Comparison of ENCODE assay signal across 7 mouse cellular contexts in genomic region chr2:22587469-22588169, GRCm38 (mm10). TPM values are rescaled to one million over a fixed set of nuclear protein-coding genes. Genes with fewer than 3 reads are reported as not detected.
DNase-seq lines count a peak whose midpoint lies in the region; ATAC-seq and TF ChIP-seq lines count a peak whose summit lies in the region.
"Not testable (repeated sequence)": the region's sequence is repeated elsewhere in the genome, so short reads cannot be mapped to it uniquely, and the experiment has no call there.

No protein-coding gene starts in this region.

- DNase-seq in forebrain, embryonic 11.5 days (ENCODE audit: low spot score); limb, embryonic 14.5 days (ENCODE audit: low spot score); lung, postnatal 0 days (ENCODE audit: low spot score); neural tube, embryonic 11.5 days (ENCODE audit: low spot score): not testable (repeated sequence)

- not testable (repeated sequence) for H3K4me2 ChIP-seq in forebrain, embryonic 11.5 days (ENCODE audit: low read depth, low read length, severe bottlenecking); heart, embryonic 14.5 days (ENCODE audit: low read length); limb, embryonic 14.5 days (replicated peaks; ENCODE audit: low read depth, low read length, severe bottlenecking); lung, postnatal 0 days (replicated peaks; ENCODE audit: low read depth, low read length); neural tube, embryonic 11.5 days (ENCODE audit: low read depth)

- not testable (repeated sequence) for TF ChIP-seq POLR2A in limb, embryonic 14.5 days (IDR thresholded peaks at IDR 0.05; ENCODE audit: borderline replicate concordance, extremely low read depth, insufficient read depth, insufficient read length)

- ATAC-seq in activated CD4-positive, CD25-positive, alpha-beta regulatory T cell, adult 4 months, result peak; percentile 57
- ATAC-seq in forebrain, embryonic 11.5 days (replicated peaks; ENCODE audit: low FRiP score), result peak; percentile 87
- ATAC-seq in heart, embryonic 14.5 days (ENCODE audit: insufficient number of reproducible peaks, insufficient read depth, low FRiP score, low read depth), result peak; percentile 82
- ATAC-seq in inflammation-experienced regulatory T-cells, adult 6 months, result peak; percentile 59
- peak; percentile 81 for ATAC-seq in limb, embryonic 14.5 days (ENCODE audit: low FRiP score, low read depth)
- peak; percentile 71 for ATAC-seq in lung, postnatal 0 days
- ATAC-seq in neural tube, embryonic 11.5 days (ENCODE audit: insufficient read depth, low FRiP score, low TSS enrichment), result peak; percentile 84

- not testable (repeated sequence) for H3K9ac ChIP-seq in forebrain, embryonic 11.5 days (ENCODE audit: low read length); heart, embryonic 14.5 days (ENCODE audit: low read length); limb, embryonic 14.5 days (ENCODE audit: low read depth, low read length, severe bottlenecking); lung, postnatal 0 days (replicated peaks; ENCODE audit: low read depth); neural tube, embryonic 11.5 days (ENCODE audit: low read length)

- H3K4me1 ChIP-seq in forebrain, embryonic 11.5 days (replicated peaks; ENCODE audit: control insufficient read depth, insufficient read depth, low read length); heart, embryonic 14.5 days (ENCODE audit: control insufficient read depth in 2 of 2, insufficient read depth in 2 of 2, low read length in 2 of 2); limb, embryonic 14.5 days (ENCODE audit: control insufficient read depth, insufficient read depth, low read length); lung, postnatal 0 days (ENCODE audit: insufficient read depth, low read depth, low read length); neural tube, embryonic 11.5 days (ENCODE audit: control insufficient read depth, insufficient read depth, low read length): not testable (repeated sequence)

- H3K36me3 ChIP-seq in forebrain, embryonic 11.5 days (ENCODE audit: control insufficient read depth, insufficient read depth, low read length); heart, embryonic 14.5 days (ENCODE audit: control insufficient read depth, insufficient read depth, low read length); limb, embryonic 14.5 days (ENCODE audit: control insufficient read depth, insufficient read depth, low read length); lung, postnatal 0 days (ENCODE audit: insufficient read depth, low read length); neural tube, embryonic 11.5 days (ENCODE audit: control insufficient read depth, insufficient read depth, low read length): not testable (repeated sequence)

- not testable (repeated sequence) for TF ChIP-seq EP300 in lung, postnatal 0 days (IDR thresholded peaks at IDR 0.05)

- not testable (repeated sequence) for H3K27ac ChIP-seq in forebrain, embryonic 11.5 days (ENCODE audit: low read depth, low read length); heart, embryonic 14.5 days (replicated peaks in 1 of 2; ENCODE audit: control insufficient read depth in 1 of 2, insufficient read depth in 1 of 2, low read depth in 2 of 2, low read length in 2 of 2); limb, embryonic 14.5 days (replicated peaks; ENCODE audit: low read depth, low read length); lung, postnatal 0 days (ENCODE audit: low read length); neural tube, embryonic 11.5 days (ENCODE audit: low read depth, low read length)

- H3K9me3 ChIP-seq in forebrain, embryonic 11.5 days (ENCODE audit: control insufficient read depth, low read length); heart, embryonic 14.5 days (ENCODE audit: control insufficient read depth, low read length); limb, embryonic 14.5 days (ENCODE audit: control insufficient read depth, low read length); lung, postnatal 0 days (ENCODE audit: low read length); neural tube, embryonic 11.5 days (ENCODE audit: control insufficient read depth, low read length): not testable (repeated sequence)

- not testable (repeated sequence) for H3K27me3 ChIP-seq in forebrain, embryonic 11.5 days (ENCODE audit: control insufficient read depth, insufficient read depth, low read length); heart, embryonic 14.5 days (ENCODE audit: control insufficient read depth, insufficient read depth, low read length); limb, embryonic 14.5 days (ENCODE audit: control insufficient read depth, insufficient read depth, low read length); lung, postnatal 0 days (replicated peaks; ENCODE audit: insufficient read depth, low read length); neural tube, embryonic 11.5 days (ENCODE audit: control insufficient read depth, insufficient read depth, low read length)

- not testable (repeated sequence) for H3K4me3 ChIP-seq in forebrain, embryonic 11.5 days (ENCODE audit: low read depth, low read length); heart, embryonic 14.5 days (ENCODE audit: control insufficient read depth in 1 of 2, insufficient read depth in 1 of 2, low read depth in 1 of 2, low read length in 2 of 2); limb, embryonic 14.5 days (replicated peaks; ENCODE audit: low read length); lung, postnatal 0 days (ENCODE audit: low read depth, low read length); neural tube, embryonic 11.5 days (ENCODE audit: low read depth, low read length)

- not testable (repeated sequence) for TF ChIP-seq CTCF in lung, postnatal 0 days (IDR thresholded peaks at IDR 0.05)

- 87% methylated on average over 13 of the region's 14 CpGs for WGBS in forebrain, embryonic 11.5 days
- WGBS in heart, embryonic 14.5 days, result 74% methylated on average over 13 of the region's 14 CpGs
- 82% methylated on average over 13 of the region's 14 CpGs for WGBS in limb, embryonic 14.5 days
- 79% methylated on average over 13 of the region's 14 CpGs for WGBS in lung, postnatal 0 days
- WGBS in neural tube, embryonic 11.5 days, result 82% methylated on average over 13 of the region's 14 CpGs

RNA-seq across cellular contexts. Expression of gene Gad2, which starts 34.4 kb away (rescaled TPM):
- polyA plus RNA-seq in activated CD4-positive, CD25-positive, alpha-beta regulatory T cell, adult 4 months (2017; shearing (Covaris generic)), result not detected
- 29.6 and 29.9 TPM in 2 replicates for polyA plus RNA-seq in forebrain, embryonic 11.5 days (2014; fragmentation: Nextera tagmentation; extraction: Ambion mirVana)
- polyA plus RNA-seq in heart, embryonic 14.5 days (2014; fragmentation: Nextera tagmentation; extraction: Ambion mirVana), result 0.11 and 0.68 TPM in 2 replicates
- under 1 TPM in 1 of 3 experiments, not detected in 2; 0.08 TPM for polyA plus RNA-seq in inflammation-experienced regulatory T-cells, adult 6 months (2017; shearing (Covaris generic))
- 0.13 and 0.38 TPM in 2 replicates for polyA plus RNA-seq in limb, embryonic 14.5 days (2012; rRNA removed)
- 0.08 and 0.10 TPM in 2 replicates for polyA plus RNA-seq in limb, embryonic 14.5 days (2014; fragmentation: Nextera tagmentation; extraction: Ambion mirVana)
- 0.02 TPM in 1 of 2 replicates, not detected in the other for polyA plus RNA-seq in lung, postnatal 0 days (2015; fragmentation: Nextera tagmentation; extraction: Ambion mirVana)
- 9.5 and 11.0 TPM in 2 replicates for polyA plus RNA-seq in neural tube, embryonic 11.5 days (2014; fragmentation: Nextera tagmentation; extraction: Ambion mirVana)
